Mouse (Mus musculus) neural tube, embryonic 12.5 days (tissue): ENCODE measurements around the gene Tm4sf19. TPM values are rescaled to one million over a fixed set of nuclear protein-coding genes. Genes with fewer than 3 reads are reported as not detected.

Source experiments
- ATAC-seq: fragments of 200-750 bp; cut with Nextera tagmentation; 2 replicates; pipeline ENCODE4 v1.8.0; 2017; ENCODE audit warnings: low read depth, mild to moderate bottlenecking, moderate TSS enrichment, moderate library complexity; ENCODE audit not compliant: low FRiP score
- H3K27ac ChIP-seq: fragments of 300-500 bp; sonication (generic); 2 replicates; pipeline ENCODE4 v1.5.1; 2016
- H3K27me3 ChIP-seq: fragments of 300-500 bp; sonication (generic); replicated peaks from 2 replicates; pipeline ENCODE4 v1.6.1; 2016; ENCODE audit warnings: mild to moderate bottlenecking
- H3K36me3 ChIP-seq: fragments of 300-500 bp; sonication (generic); 2 replicates; pipeline ENCODE4 v1.6.1; 2016; ENCODE audit warnings: mild to moderate bottlenecking
- H3K4me1 ChIP-seq: fragments of 300-500 bp; sonication (generic); 2 replicates; pipeline ENCODE4 v1.6.1; 2016
- H3K4me2 ChIP-seq: fragments of 300-500 bp; sonication (generic); replicated peaks from 2 replicates; pipeline ENCODE4 v1.6.1; 2016; ENCODE audit warnings: mild to moderate bottlenecking
- H3K4me3 ChIP-seq: fragments of 300-500 bp; sonication (generic); 2 replicates; pipeline ENCODE4 v1.5.1; 2016
- H3K9ac ChIP-seq: fragments of 300-500 bp; sonication (generic); 2 replicates; pipeline ENCODE4 v1.6.1; 2016; ENCODE audit warnings: mild to moderate bottlenecking
- H3K9me3 ChIP-seq: fragments of 300-500 bp; sonication (generic); 2 replicates; pipeline ENCODE4 v1.6.1; 2016; ENCODE audit warnings: mild to moderate bottlenecking
- WGBS: fragments of 180-500 bp; shearing (Covaris S2); methylation state at CpG from one replicate; pipeline ENCODE4 v1.1.7; 2016; 5-methylcytosine and 5-hydroxymethylcytosine counted together
- polyA plus RNA-seq: library from polyadenylated mRNA; unstranded; fragments of >200 nt; fragmentation: Nextera tagmentation; extraction: Ambion mirVana; gene quantifications from 2 replicates; pipeline ENCODE4 v1.2.1, GENCODE M21; 2016

Tm4sf19 gene
- polyA plus RNA-seq, 1 experiment from 2014 or later = not detected

DNA sequence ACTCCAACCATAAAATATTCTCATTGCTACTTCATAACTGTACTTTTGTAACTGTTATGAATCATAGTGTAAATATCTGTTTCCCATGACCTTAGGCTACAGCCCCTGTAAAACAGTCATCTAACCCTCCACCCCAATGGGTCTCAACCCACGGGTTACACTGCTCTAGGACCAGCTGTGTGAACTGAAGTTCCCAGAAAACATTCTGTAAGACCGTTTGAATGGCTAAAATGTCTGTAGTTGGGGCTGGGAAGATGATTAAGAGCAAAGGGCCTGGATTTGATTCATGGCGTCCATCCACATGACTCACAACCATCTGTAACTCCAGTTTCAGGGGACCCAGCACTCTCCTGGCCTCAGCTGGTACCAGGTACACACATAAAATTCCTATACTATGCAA, 2.1 kb upstream of the Tm4sf19 start:
- no peak for ATAC-seq
- 78% methylated on average over 3 of the region's 3 CpGs for WGBS
- Histone ChIP-seq H3K27ac (no peak overlapping the region), H3K27me3 (no peaks in the 10 kb centered on the region), H3K4me1 (no peaks in the 10 kb centered on the region), H3K9ac (no peak overlapping the region), H3K4me2 (no peak overlapping the region), H3K36me3 (peaks cover 3% of the 10 kb centered on the region), H3K4me3 (no peak overlapping the region), H3K9me3 (no peaks in the 10 kb centered on the region)

- ATAC-seq = no peak
- Histone ChIP-seq H3K4me2 (no peak overlapping the region), H3K9ac (no peak overlapping the region), H3K27me3 (no peaks in the 10 kb centered on the region), H3K4me1 (no peaks in the 10 kb centered on the region), H3K27ac (no peak overlapping the region), H3K36me3 (no peaks in the 10 kb centered on the region), H3K9me3 (no peaks in the 10 kb centered on the region), H3K4me3 (no peak overlapping the region)
- WGBS = 79% methylated on average over 9 of the region's 9 CpGs
Measured at GRCm38 (mm10) chr16:32401335-32401965, 1.1 kb downstream of the Tm4sf19 start.

DNA sequence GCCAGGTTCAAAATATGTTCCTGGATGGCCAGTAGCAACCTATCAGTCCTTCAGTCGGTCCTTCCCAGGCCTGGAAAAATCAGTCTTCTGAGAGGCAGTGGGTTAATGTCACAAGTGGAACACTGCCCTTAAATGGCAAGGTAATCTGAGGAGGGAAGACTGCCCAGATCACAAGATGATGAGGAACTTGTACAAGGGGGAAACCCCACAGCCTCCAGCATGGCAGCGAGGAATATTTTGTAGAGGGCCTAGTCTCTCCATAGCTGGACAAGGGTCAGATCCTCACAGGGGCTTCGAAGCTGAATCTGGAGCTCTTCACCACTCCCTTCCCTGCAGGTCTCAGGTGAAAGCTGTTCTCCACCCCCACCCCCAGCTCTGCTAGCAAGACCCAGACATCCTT, 2.5 kb downstream of the Tm4sf19 start:
- WGBS = 94% methylated on average over 3 of the region's 3 CpGs
- Histone ChIP-seq H3K9ac (no peak overlapping the region), H3K4me2 (no peak overlapping the region), H3K4me3 (no peak overlapping the region), H3K9me3 (no peaks in the 10 kb centered on the region), H3K36me3 (no peaks in the 10 kb centered on the region), H3K27ac (no peak overlapping the region), H3K4me1 (no peaks in the 10 kb centered on the region), H3K27me3 (no peaks in the 10 kb centered on the region)
- ATAC-seq = no peak

DNA sequence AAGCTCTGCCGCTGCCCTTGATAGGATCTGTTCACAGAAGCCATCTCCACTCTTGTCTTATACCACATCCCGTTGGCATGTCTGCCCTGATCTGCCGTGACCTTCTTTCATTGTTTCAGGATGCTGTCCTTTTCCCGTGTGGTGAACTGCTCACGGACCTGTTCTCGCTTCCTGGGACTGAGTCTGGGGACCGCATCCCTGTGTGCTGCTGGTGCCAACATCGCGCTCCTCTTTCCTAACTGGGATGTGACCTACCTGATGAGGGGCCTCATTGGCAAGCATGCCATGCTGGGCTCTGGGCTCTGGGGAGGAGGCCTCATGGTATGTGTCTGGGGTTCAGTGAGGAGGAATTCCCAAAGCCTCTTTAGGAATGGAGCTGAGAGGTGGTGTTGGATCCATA, 5.4 kb downstream of the Tm4sf19 start:
- Histone ChIP-seq H3K4me3 (no peak overlapping the region), H3K4me1 (no peaks in the 10 kb centered on the region), H3K36me3 (no peaks in the 10 kb centered on the region), H3K27ac (no peak overlapping the region), H3K27me3 (no peaks in the 10 kb centered on the region), H3K9me3 (no peaks in the 10 kb centered on the region), H3K4me2 (no peak overlapping the region), H3K9ac (no peak overlapping the region)
- whole genome bisulfite sequencing = 84% methylated on average over 9 of the region's 9 CpGs
- ATAC-seq = no peak

GRCm38 (mm10) chr16:32406671-32407070, 6.4 kb downstream of the Tm4sf19 start:
- no peak for ATAC-seq
- Histone ChIP-seq H3K4me3 (no peak overlapping the region), H3K9ac (no peak overlapping the region), H3K27me3 (no peaks in the 10 kb centered on the region), H3K27ac (no peak overlapping the region), H3K4me1 (no peaks in the 10 kb centered on the region), H3K36me3 (no peaks in the 10 kb centered on the region), H3K9me3 (no peaks in the 10 kb centered on the region), H3K4me2 (no peak overlapping the region)
- WGBS = 82% methylated on average over 6 of the region's 6 CpGs

DNA sequence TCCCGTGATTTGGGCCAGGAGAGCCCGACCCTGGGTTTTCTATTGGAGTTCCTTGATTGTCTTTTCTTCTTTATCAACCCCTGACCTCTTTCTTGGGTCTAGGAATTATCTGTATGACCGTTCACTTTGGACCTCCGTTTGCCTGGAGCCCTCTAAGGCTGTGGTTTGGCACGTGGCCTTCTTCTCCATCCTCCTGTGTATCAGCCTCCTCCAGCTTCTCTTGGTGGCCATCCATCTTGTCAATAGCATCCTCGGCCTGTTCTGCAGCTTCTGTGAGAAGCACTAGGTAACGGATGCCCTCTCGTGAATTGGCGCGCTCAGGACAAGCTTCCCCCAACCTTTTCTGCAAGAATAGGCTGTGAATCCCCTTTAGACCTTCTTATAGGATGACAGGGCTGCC, 7.4 kb downstream of the Tm4sf19 start:
- no peak overlapping the region for H3K4me3 ChIP-seq
- H3K9me3 ChIP-seq = no peaks in the 10 kb centered on the region
- H3K9ac ChIP-seq = no peak overlapping the region
- WGBS = 82% methylated on average over 10 of the region's 10 CpGs
- no peaks in the 10 kb centered on the region for H3K27me3 ChIP-seq
- no peaks in the 10 kb centered on the region for H3K4me1 ChIP-seq
- H3K4me2 ChIP-seq = no peak overlapping the region
- no peaks in the 10 kb centered on the region for H3K36me3 ChIP-seq
- no peak for ATAC-seq
- no peak overlapping the region for H3K27ac ChIP-seq

- Histone ChIP-seq H3K27me3 (no peaks in the 10 kb centered on the region), H3K4me2 (no peak overlapping the region), H3K27ac (no peak overlapping the region), H3K36me3 (no peaks in the 10 kb centered on the region), H3K9ac (no peak overlapping the region), H3K9me3 (no peaks in the 10 kb centered on the region), H3K4me1 (0 out of 2 replicates have a peak, but pooled peaks cover 6% of the 10 kb centered on the region), H3K4me3 (no peak overlapping the region)
- 50% methylated on average over 1 of the region's 1 CpGs for WGBS
- no peak for ATAC-seq
Measured at GRCm38 (mm10) chr16:32417457-32417856, 17.2 kb downstream of the Tm4sf19 start.

- WGBS = 2% methylated on average over 45 of the region's 45 CpGs
Measured at GRCm38 (mm10) chr16:32419517-32420483, 19.5 kb downstream of the Tm4sf19 start, which contains the start of gene Tctex1d2. Tctex1d2 (plus strand) TSS chr16:32419702.

GRCm38 (mm10) chr16:32427506-32427905, 27.2 kb downstream of the Tm4sf19 start:
- H3K27ac ChIP-seq = no peak overlapping the region
- H3K9ac ChIP-seq = no peak overlapping the region
- peaks cover 12% of the 10 kb centered on the region; the same call in 1 of the 2 replicates for H3K4me1 ChIP-seq
- no peaks in the 10 kb centered on the region for H3K36me3 ChIP-seq
- 87% methylated on average over 3 of the region's 3 CpGs for WGBS
- no peak overlapping the region for H3K4me2 ChIP-seq
- no peak overlapping the region for H3K4me3 ChIP-seq
- no peaks in the 10 kb centered on the region for H3K9me3 ChIP-seq
- no peaks in the 10 kb centered on the region for H3K27me3 ChIP-seq
- ATAC-seq = no peak

More at GRCm38 (mm10) chr16:32419517-32420483, 19.5 kb downstream of the Tm4sf19 start, which contains the start of gene Tctex1d2:
- H3K9me3 ChIP-seq = no peaks in the 10 kb centered on the region
- H3K4me1 ChIP-seq = 0 out of 2 replicates have a peak, but pooled peaks cover 6% of the 10 kb centered on the region
- H3K9ac ChIP-seq = peak within 1 kb of the TSS; percentile 72
- ATAC-seq = peak; percentile 98
- H3K36me3 ChIP-seq = no peaks in the 10 kb centered on the region
- H3K27me3 ChIP-seq = no peaks in the 10 kb centered on the region
- H3K4me3 ChIP-seq = peak within 1 kb of the TSS; percentile 70
- peak within 1 kb of the TSS; percentile 72; the same call in 1 of the 2 replicates for H3K27ac ChIP-seq
- peak within 1 kb of the TSS; percentile 79 for H3K4me2 ChIP-seq

GRCm38 (mm10) chr16:32430474-32431046, 30.3 kb downstream of the Tm4sf19 start, which contains the start of gene Pcyt1a:
Pcyt1a (plus strand) TSS chr16:32430921.
- H3K9me3 ChIP-seq = no peaks in the 10 kb centered on the region
- H3K27ac ChIP-seq = peak within 1 kb of the TSS; percentile 82
- H3K36me3 ChIP-seq = no peaks in the 10 kb centered on the region
- H3K4me2 ChIP-seq = peak within 1 kb of the TSS; percentile 85
- H3K9ac ChIP-seq = peak within 1 kb of the TSS; percentile 76
- H3K27me3 ChIP-seq = no peaks in the 10 kb centered on the region
- peak; percentile 97 for ATAC-seq
- peaks cover 12% of the 10 kb centered on the region; the same call in 1 of the 2 replicates for H3K4me1 ChIP-seq
- under 1% methylated on average over 54 of the region's 54 CpGs for WGBS
- H3K4me3 ChIP-seq = peak within 1 kb of the TSS; percentile 80

DNA sequence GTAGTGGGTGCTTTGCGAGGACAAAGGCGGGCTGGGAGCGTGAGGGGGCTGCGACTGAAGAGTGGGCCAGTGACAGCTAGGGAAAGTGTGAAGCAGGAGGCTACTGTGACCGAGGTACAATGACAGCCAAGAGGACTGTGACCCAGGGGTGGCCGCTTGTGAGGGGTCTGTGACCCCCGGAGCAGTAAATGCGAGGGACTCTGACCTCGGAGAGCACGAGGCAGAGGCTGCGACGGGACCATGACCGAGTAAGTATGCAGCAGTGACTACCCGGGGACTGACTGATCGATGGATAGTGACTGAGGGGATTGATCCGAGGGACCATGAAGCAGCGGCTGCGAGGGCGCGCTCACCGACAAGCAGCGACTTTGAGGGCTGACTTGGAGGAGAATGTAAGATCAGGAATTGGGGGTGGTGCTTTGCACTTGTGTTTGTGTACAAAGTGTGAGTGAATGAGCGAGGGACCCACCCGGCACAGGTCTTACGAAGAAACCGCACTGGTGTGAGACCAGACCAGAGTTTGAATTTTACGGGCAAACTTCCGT, 30.8 kb downstream of the Tm4sf19 start:
- Histone ChIP-seq H3K9ac (peak overlapping the region; percentile 76), H3K4me1 (peaks cover 12% of the 10 kb centered on the region; the same call in 1 of the 2 replicates), H3K27me3 (no peaks in the 10 kb centered on the region), H3K4me3 (peak overlapping the region; percentile 80), H3K36me3 (no peaks in the 10 kb centered on the region), H3K9me3 (no peaks in the 10 kb centered on the region), H3K27ac (peak overlapping the region; percentile 57; the same call in 1 of the 2 replicates), H3K4me2 (peak overlapping the region; percentile 85)
- peak; percentile 84 for ATAC-seq
- 3% methylated on average over 28 of the region's 28 CpGs for WGBS
